Mouse (Mus musculus): ENCODE data around the gene Krt90. TPM values are rescaled to one million over a fixed set of nuclear protein-coding genes. Genes with fewer than 3 reads are reported as not detected.
"Not testable (repeated sequence)": the region's sequence is repeated elsewhere in the genome, so short reads cannot be mapped to it uniquely, and the experiment has no call there.

Gene Krt90
- total and polyA plus RNA-seq, 2 experiments from 2014 or later: 0.41 TPM; not detected in 1

- H3K27ac ChIP-seq (ENCODE audit: low read depth, low read length): no peak within 1 kb of the TSS
- no peaks in the 10 kb centered on the region for H3K9me3 ChIP-seq (ENCODE audit: low read length)
- no peak for TF ChIP-seq CTCF (IDR thresholded peaks at IDR 0.05)
- H3K9ac ChIP-seq (replicated peaks; ENCODE audit: low read length, poor library complexity, severe bottlenecking): no peak within 1 kb of the TSS
- no peak for DNase-seq (ENCODE audit: low spot score)
- H3K36me3 ChIP-seq (ENCODE audit: insufficient read depth, low read length): no peaks in the 10 kb centered on the region
- 87% methylated on average over 7 of the region's 7 CpGs for WGBS
- H3K27me3 ChIP-seq (ENCODE audit: insufficient read depth, low read length): no peaks in the 10 kb centered on the region
- H3K4me3 ChIP-seq (ENCODE audit: low read depth, low read length): no peak within 1 kb of the TSS
- ATAC-seq (ENCODE audit: low FRiP score): no peak
- H3K4me2 ChIP-seq (ENCODE audit: low read depth, low read length, poor library complexity, severe bottlenecking): no peak within 1 kb of the TSS
- H3K4me1 ChIP-seq (ENCODE audit: insufficient read depth, low read length): no peaks in the 10 kb centered on the region
Observed at GRCm38 (mm10) chr15:101532720-101533119, 30.0 kb downstream of the Krt90 start, which contains the start of gene Krt84. Krt84 (minus strand) TSS chr15:101532820.

GRCm38 (mm10) chr15:101522556-101523232, 40.1 kb downstream of the Krt90 start:
- 86% methylated on average over 4 of the region's 4 CpGs for WGBS
- no peak for DNase-seq (ENCODE audit: low spot score)
- TF ChIP-seq CTCF (IDR thresholded peaks at IDR 0.05): no peak

GRCm38 (mm10) chr15:101519792-101520191, 43.0 kb downstream of the Krt90 start:
- Histone ChIP-seq H3K4me1 (ENCODE audit: insufficient read depth, low read length) (no peaks in the 10 kb centered on the region), H3K36me3 (ENCODE audit: insufficient read depth, low read length) (no peaks in the 10 kb centered on the region), H3K27ac (ENCODE audit: low read depth, low read length) (no peak overlapping the region), H3K9ac (replicated peaks; ENCODE audit: low read length, poor library complexity, severe bottlenecking) (no peak overlapping the region), H3K4me3 (ENCODE audit: low read depth, low read length) (no peak overlapping the region), H3K9me3 (ENCODE audit: low read length) (no peaks in the 10 kb centered on the region), H3K27me3 (ENCODE audit: insufficient read depth, low read length) (no peaks in the 10 kb centered on the region), H3K4me2 (ENCODE audit: low read depth, low read length, poor library complexity, severe bottlenecking) (no peak overlapping the region)
- ATAC-seq (ENCODE audit: low FRiP score) (no peak), DNase-seq (ENCODE audit: low spot score) (peak; percentile 88)
- peak; percentile 95 for TF ChIP-seq CTCF (IDR thresholded peaks at IDR 0.05)
- 18% methylated on average over 2 of the region's 2 CpGs for WGBS

More at GRCm38 (mm10) chr15:101522556-101523232, 40.1 kb downstream of the Krt90 start:
- H3K27me3 ChIP-seq (ENCODE audit: insufficient read depth, low read length): no peaks in the 10 kb centered on the region
- H3K4me1 ChIP-seq (ENCODE audit: insufficient read depth, low read length): no peaks in the 10 kb centered on the region
- H3K27ac ChIP-seq (ENCODE audit: low read depth, low read length): no peak overlapping the region
- H3K4me2 ChIP-seq (ENCODE audit: low read depth, low read length, poor library complexity, severe bottlenecking): no peak overlapping the region
- ATAC-seq (ENCODE audit: low FRiP score): no peak
- no peaks in the 10 kb centered on the region for H3K36me3 ChIP-seq (ENCODE audit: insufficient read depth, low read length)
- H3K9ac ChIP-seq (replicated peaks; ENCODE audit: low read length, poor library complexity, severe bottlenecking): no peak overlapping the region
- no peak overlapping the region for H3K4me3 ChIP-seq (ENCODE audit: low read depth, low read length)
- H3K9me3 ChIP-seq (ENCODE audit: low read length): no peaks in the 10 kb centered on the region

- not testable (repeated sequence) for H3K4me1 ChIP-seq (ENCODE audit: insufficient read depth, low read length); ATAC-seq (ENCODE audit: low FRiP score); H3K4me2 ChIP-seq (ENCODE audit: low read depth, low read length, poor library complexity, severe bottlenecking); DNase-seq (ENCODE audit: low spot score); H3K9ac ChIP-seq (replicated peaks; ENCODE audit: low read length, poor library complexity, severe bottlenecking); H3K27ac ChIP-seq (ENCODE audit: low read depth, low read length); H3K36me3 ChIP-seq (ENCODE audit: insufficient read depth, low read length); H3K27me3 ChIP-seq (ENCODE audit: insufficient read depth, low read length); H3K9me3 ChIP-seq (ENCODE audit: low read length); H3K4me3 ChIP-seq (ENCODE audit: low read depth, low read length)
- 78% methylated on average over 2 of the region's 2 CpGs for WGBS
Observed at GRCm38 (mm10) chr15:101517161-101517560, 45.6 kb downstream of the Krt90 start, which contains the start of gene Gm49425. Gm49425 (minus strand) TSS chr15:101517261.

GRCm38 (mm10) chr15:101508247-101508646, 54.5 kb downstream of the Krt90 start:
- WGBS: 86% methylated on average over 9 of the region's 9 CpGs
- no peaks in the 10 kb centered on the region for H3K27me3 ChIP-seq (ENCODE audit: insufficient read depth, low read length)
- no peak for TF ChIP-seq CTCF (IDR thresholded peaks at IDR 0.05)
- no peaks in the 10 kb centered on the region for H3K4me1 ChIP-seq (ENCODE audit: insufficient read depth, low read length)
- H3K4me3 ChIP-seq (ENCODE audit: low read depth, low read length): no peak overlapping the region
- no peak overlapping the region for H3K4me2 ChIP-seq (ENCODE audit: low read depth, low read length, poor library complexity, severe bottlenecking)
- ATAC-seq (ENCODE audit: low FRiP score): no peak
- no peaks in the 10 kb centered on the region for H3K9me3 ChIP-seq (ENCODE audit: low read length)
- no peak overlapping the region for H3K9ac ChIP-seq (replicated peaks; ENCODE audit: low read length, poor library complexity, severe bottlenecking)
- no peak overlapping the region for H3K27ac ChIP-seq (ENCODE audit: low read depth, low read length)
- H3K36me3 ChIP-seq (ENCODE audit: insufficient read depth, low read length): no peaks in the 10 kb centered on the region
- no peak for DNase-seq (ENCODE audit: low spot score)

GRCm38 (mm10) chr15:101506896-101507758, 55.6 kb downstream of the Krt90 start:
- no peaks in the 10 kb centered on the region for H3K4me1 ChIP-seq (ENCODE audit: insufficient read depth, low read length)
- no peak overlapping the region for H3K27ac ChIP-seq (ENCODE audit: low read depth, low read length)
- no peak for TF ChIP-seq CTCF (IDR thresholded peaks at IDR 0.05)
- ATAC-seq (ENCODE audit: low FRiP score) (no peak), DNase-seq (ENCODE audit: low spot score) (no peak)
- H3K27me3 ChIP-seq (ENCODE audit: insufficient read depth, low read length): no peaks in the 10 kb centered on the region
- H3K4me2 ChIP-seq (ENCODE audit: low read depth, low read length, poor library complexity, severe bottlenecking): no peak overlapping the region
- H3K9ac ChIP-seq (replicated peaks; ENCODE audit: low read length, poor library complexity, severe bottlenecking): no peak overlapping the region
- H3K9me3 ChIP-seq (ENCODE audit: low read length): no peaks in the 10 kb centered on the region
- no peaks in the 10 kb centered on the region for H3K36me3 ChIP-seq (ENCODE audit: insufficient read depth, low read length)
- no peak overlapping the region for H3K4me3 ChIP-seq (ENCODE audit: low read depth, low read length)
- whole genome bisulfite sequencing: 48% methylated on average over 14 of the region's 14 CpGs

Small RNAs within 50 kb of the gene (microRNA-seq; reads per million reads assigned to microRNA genes)
- gene Gm44393 (ENCODE audit: borderline number of aligned reads) (not detected), gene Gm44460 (ENCODE audit: borderline number of aligned reads) (not detected)

Other genes with a start within 250 kb of the Krt90 start
- 0.09 and 1.0 TPM in 2 replicates for gene Krt80, start 192.8 kb downstream of the Krt90 start, total RNA-seq (2014; rRNA removed)
- gene Krt80, start 192.8 kb downstream of the Krt90 start, polyA plus RNA-seq (2015; fragmentation: Nextera tagmentation; extraction: Ambion mirVana): 0.16 and 0.33 TPM in 2 replicates
- 0.49 and 0.52 TPM in 2 replicates for gene Krt7, start 151.9 kb downstream of the Krt90 start, total RNA-seq (2014; rRNA removed)
- gene Krt7, start 151.9 kb downstream of the Krt90 start, polyA plus RNA-seq (2015; fragmentation: Nextera tagmentation; extraction: Ambion mirVana): 0.20 and 0.82 TPM in 2 replicates
- gene Krt87, start 124.1 kb downstream of the Krt90 start, total RNA-seq (2014; rRNA removed): 0.76 and 1.2 TPM in 2 replicates
- 0.76 and 0.84 TPM in 2 replicates for gene Krt87, start 124.1 kb downstream of the Krt90 start, polyA plus RNA-seq (2015; fragmentation: Nextera tagmentation; extraction: Ambion mirVana)
- not detected in 2 replicates for gene Krt88, start 115.2 kb downstream of the Krt90 start, total RNA-seq (2014; rRNA removed)
- not detected in 2 replicates for gene Krt88, start 115.2 kb downstream of the Krt90 start, polyA plus RNA-seq (2015; fragmentation: Nextera tagmentation; extraction: Ambion mirVana)
- 0.28 and 0.49 TPM in 2 replicates for gene Krt81, start 99.2 kb downstream of the Krt90 start, total RNA-seq (2014; rRNA removed)
- gene Krt81, start 99.2 kb downstream of the Krt90 start, polyA plus RNA-seq (2015; fragmentation: Nextera tagmentation; extraction: Ambion mirVana): 0.17 TPM in 1 of 2 replicates, not detected in the other
- 0.38 TPM in 1 of 2 replicates, not detected in the other for gene Krt86, start 89.5 kb downstream of the Krt90 start, total RNA-seq (2014; rRNA removed)
- 0.15 and 0.17 TPM in 2 replicates for gene Krt86, start 89.5 kb downstream of the Krt90 start, polyA plus RNA-seq (2015; fragmentation: Nextera tagmentation; extraction: Ambion mirVana)
- not detected in 2 replicates for gene Krt83, start 71.4 kb downstream of the Krt90 start, total RNA-seq (2014; rRNA removed)
- not detected in 2 replicates for gene Krt83, start 71.4 kb downstream of the Krt90 start, polyA plus RNA-seq (2015; fragmentation: Nextera tagmentation; extraction: Ambion mirVana)
- not detected in 2 replicates for gene Gm49425, start 45.7 kb downstream of the Krt90 start, total RNA-seq (2014; rRNA removed)
- not detected in 2 replicates for gene Gm49425, start 45.7 kb downstream of the Krt90 start, polyA plus RNA-seq (2015; fragmentation: Nextera tagmentation; extraction: Ambion mirVana)
- not detected in 2 replicates for gene Krt84, start 30.1 kb downstream of the Krt90 start, total RNA-seq (2014; rRNA removed)
- gene Krt84, start 30.1 kb downstream of the Krt90 start, polyA plus RNA-seq (2015; fragmentation: Nextera tagmentation; extraction: Ambion mirVana): not detected in 2 replicates
- gene Krt82, start 12.3 kb downstream of the Krt90 start, total RNA-seq (2014; rRNA removed): not detected in 2 replicates
- gene Krt82, start 12.3 kb downstream of the Krt90 start, polyA plus RNA-seq (2015; fragmentation: Nextera tagmentation; extraction: Ambion mirVana): not detected in 2 replicates
- 0.05 TPM in 1 of 2 replicates, not detected in the other for gene Krt75, start 11.0 kb upstream of the Krt90 start, total RNA-seq (2014; rRNA removed)
- 0.12 TPM in 2 replicates for gene Krt75, start 11.0 kb upstream of the Krt90 start, polyA plus RNA-seq (2015; fragmentation: Nextera tagmentation; extraction: Ambion mirVana)
- gene Gm5414, start 65.2 kb upstream of the Krt90 start, total RNA-seq (2014; rRNA removed): not detected in 2 replicates
- not detected in 2 replicates for gene Gm5414, start 65.2 kb upstream of the Krt90 start, polyA plus RNA-seq (2015; fragmentation: Nextera tagmentation; extraction: Ambion mirVana)
- not detected in 2 replicates for gene Gm5478, start 84.4 kb upstream of the Krt90 start, total RNA-seq (2014; rRNA removed)
- gene Gm5478, start 84.4 kb upstream of the Krt90 start, polyA plus RNA-seq (2015; fragmentation: Nextera tagmentation; extraction: Ambion mirVana): not detected in 2 replicates
- not detected in 2 replicates for gene Krt6b, start 117.3 kb upstream of the Krt90 start, total RNA-seq (2014; rRNA removed)
- gene Krt6b, start 117.3 kb upstream of the Krt90 start, polyA plus RNA-seq (2015; fragmentation: Nextera tagmentation; extraction: Ambion mirVana): 0.07 TPM in 1 of 2 replicates, not detected in the other
- gene Krt6a, start 131.4 kb upstream of the Krt90 start, total RNA-seq (2014; rRNA removed): not detected in 2 replicates
- not detected in 2 replicates for gene Krt6a, start 131.4 kb upstream of the Krt90 start, polyA plus RNA-seq (2015; fragmentation: Nextera tagmentation; extraction: Ambion mirVana)
- gene Krt5, start 149.9 kb upstream of the Krt90 start, total RNA-seq (2014; rRNA removed): 6.4 TPM in 1 of 2 replicates, not detected in the other
- 0.14 TPM in 1 of 2 replicates, not detected in the other for gene Krt5, start 149.9 kb upstream of the Krt90 start, polyA plus RNA-seq (2015; fragmentation: Nextera tagmentation; extraction: Ambion mirVana)
- gene Krt71, start 180.2 kb upstream of the Krt90 start, total RNA-seq (2014; rRNA removed): 2.8 TPM in 1 of 2 replicates, not detected in the other
- gene Krt71, start 180.2 kb upstream of the Krt90 start, polyA plus RNA-seq (2015; fragmentation: Nextera tagmentation; extraction: Ambion mirVana): 0.25 and 0.27 TPM in 2 replicates
- not detected in 2 replicates for gene Krt72, start 223.5 kb upstream of the Krt90 start, total RNA-seq (2014; rRNA removed)
- gene Krt72, start 223.5 kb upstream of the Krt90 start, polyA plus RNA-seq (2015; fragmentation: Nextera tagmentation; extraction: Ambion mirVana): not detected in 2 replicates
- 1.3 TPM in 1 of 2 replicates, not detected in the other for gene Krt73, start 239.4 kb upstream of the Krt90 start, total RNA-seq (2014; rRNA removed)
- 0.36 and 0.39 TPM in 2 replicates for gene Krt73, start 239.4 kb upstream of the Krt90 start, polyA plus RNA-seq (2015; fragmentation: Nextera tagmentation; extraction: Ambion mirVana)

Data from midbrain, postnatal 0 days (tissue).